Mouse (Mus musculus) small intestine, adult 2 months (tissue): ENCODE measurements around the gene Rabgef1.

ENCODE experiments used
- CTCF ChIP-seq: fragments of 200-500 bp; IDR thresholded peaks from 2 replicates; pipeline ENCODE4 v1.5.1; 2012; ENCODE audit warnings: low read depth, mild to moderate bottlenecking, control low read depth, inconsistent platforms, low read length, moderate library complexity, mixed read lengths; ENCODE audit not compliant: insufficient replicate concordance, insufficient read length; ENCODE audit errors: extremely low read depth
- POLR2A ChIP-seq: fragments of 200-500 bp; IDR thresholded peaks from 2 replicates; pipeline ENCODE4 v1.6.1; 2012; ENCODE audit warnings: low read depth, mild to moderate bottlenecking, control low read depth, inconsistent platforms, low read length, moderate library complexity

GRCm38 (mm10) chr5:130217406-130217805 lies 45.8 kb downstream of the Rabgef1 start:
- no peak for TF ChIP-seq CTCF
- no peak for TF ChIP-seq POLR2A
